Mouse (Mus musculus): ENCODE data around the gene Vmn1r221.
"Not testable (repeated sequence)": the region's sequence is repeated elsewhere in the genome, so short reads cannot be mapped to it uniquely, and the experiment has no call there.

Gene Vmn1r221

DNA sequence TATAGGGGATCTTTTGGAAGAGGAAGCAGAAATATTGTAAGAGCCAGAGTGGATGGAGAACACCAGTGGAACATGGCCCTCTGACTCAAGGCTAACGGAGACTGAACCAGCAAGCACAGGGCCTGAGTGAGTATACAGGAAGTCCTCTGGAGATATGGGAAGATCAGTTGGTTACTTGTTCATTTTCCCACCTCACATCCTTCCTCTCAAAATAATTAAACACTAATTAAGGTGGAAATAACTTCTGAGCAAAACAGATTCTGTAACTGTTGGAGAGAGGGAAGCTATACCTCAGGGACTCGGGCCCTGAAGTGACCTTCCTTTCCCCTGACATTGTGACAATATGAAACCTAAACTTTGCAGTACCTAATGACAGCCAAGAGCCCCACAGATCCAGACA lies at the start of gene Vmn1r221:
Gene Vmn1r221, plus strand, starts transcription at position 301 of the 400 bp plus-strand sequence.
- in situ Hi-C loops (cut with MboI, MseI) = loop anchor here (5.0 kb wide), 1 partner anchor 1107 kb away; the partner anchor contains the start of gene Vmn1r189

- in situ Hi-C loops (cut with MboI, MseI) = not testable (repeated sequence)
Observed at GRCm38 (mm10) chr13:23166471-23166870, 47.5 kb upstream of the Vmn1r221 start.

- in situ Hi-C loops (cut with MboI, MseI) = no loop called here
Observed at GRCm38 (mm10) chr13:23187875-23188274, 26.1 kb upstream of the Vmn1r221 start, which contains the start of gene Vmn1r220. Gene Vmn1r220, minus strand, starts transcription at chr13:23187975.

DNA sequence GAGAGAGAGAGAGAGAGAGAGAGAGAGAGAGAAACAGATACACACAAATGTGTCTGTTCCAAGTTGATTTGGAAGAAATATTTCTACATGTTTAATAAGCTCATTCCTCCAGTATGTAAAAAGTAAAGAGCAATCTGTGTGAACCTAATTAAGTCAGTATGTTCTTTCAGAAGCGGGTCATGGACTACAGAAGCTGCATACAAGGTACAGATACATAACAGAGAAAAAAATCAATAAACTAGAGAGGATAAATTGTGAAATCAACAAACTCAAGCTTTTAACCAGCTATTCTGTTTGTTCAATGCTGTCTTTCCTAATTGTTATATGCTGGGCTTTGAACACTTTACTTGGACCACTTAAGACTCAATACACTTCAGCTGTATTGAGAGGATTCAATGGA lies 10.0 kb upstream of the Vmn1r221 start:
- in situ Hi-C loops (cut with MboI, MseI) = not testable (repeated sequence)

DNA sequence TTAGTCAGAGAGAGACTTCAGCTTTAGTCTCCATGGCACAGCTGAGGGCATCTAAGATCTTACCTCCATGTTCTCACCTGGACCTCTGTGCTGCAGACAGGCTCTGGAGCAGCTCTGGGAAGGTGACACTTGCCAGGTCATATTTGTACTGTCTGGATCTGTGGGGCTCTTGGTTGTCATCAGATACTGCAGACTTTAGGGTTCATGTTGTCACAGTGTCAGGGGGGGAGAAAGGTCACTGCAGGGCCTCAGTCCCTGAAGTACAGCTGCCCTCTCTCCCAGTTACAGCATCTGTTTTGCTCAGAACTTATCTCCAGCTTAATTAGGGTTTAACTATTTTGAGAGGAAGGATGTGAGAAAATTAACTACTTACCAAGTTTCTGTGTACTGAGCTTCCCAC lies 21.9 kb downstream of the Vmn1r221 start, which contains the start of gene Vmn1r222:
Gene Vmn1r222, minus strand, starts transcription at position 101 of the 400 bp plus-strand sequence.
- in situ Hi-C loops (cut with MboI, MseI) = not testable (repeated sequence)

DNA sequence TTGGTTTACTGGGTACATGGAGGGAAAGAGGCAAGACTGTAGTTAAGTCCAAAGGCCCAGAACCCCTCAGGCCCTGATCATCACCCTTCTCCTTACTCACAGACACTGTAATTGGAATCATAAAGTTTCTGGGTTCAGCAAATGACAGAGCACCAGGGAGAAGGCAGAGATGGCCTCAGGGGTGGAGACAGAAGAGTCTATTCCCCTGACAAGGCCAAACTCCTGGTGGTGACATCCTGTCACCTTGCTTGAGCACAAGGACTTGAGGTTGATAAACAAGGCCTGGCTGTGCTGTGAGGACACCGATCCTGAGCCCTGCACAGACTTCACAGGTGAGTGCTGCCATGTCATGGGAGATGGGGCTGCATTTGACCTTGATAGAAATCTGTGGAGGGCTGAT lies 32.9 kb downstream of the Vmn1r221 start, which contains the start of gene Vmn1r223:
Gene Vmn1r223, plus strand, starts transcription at position 301 of the 400 bp plus-strand sequence.
- in situ Hi-C loops (cut with MboI, MseI) = not testable (repeated sequence)

- in situ Hi-C loops (cut with MboI, MseI) = no loop called here
Observed at GRCm38 (mm10) chr13:23258546-23259048, 44.7 kb downstream of the Vmn1r221 start.

DNA sequence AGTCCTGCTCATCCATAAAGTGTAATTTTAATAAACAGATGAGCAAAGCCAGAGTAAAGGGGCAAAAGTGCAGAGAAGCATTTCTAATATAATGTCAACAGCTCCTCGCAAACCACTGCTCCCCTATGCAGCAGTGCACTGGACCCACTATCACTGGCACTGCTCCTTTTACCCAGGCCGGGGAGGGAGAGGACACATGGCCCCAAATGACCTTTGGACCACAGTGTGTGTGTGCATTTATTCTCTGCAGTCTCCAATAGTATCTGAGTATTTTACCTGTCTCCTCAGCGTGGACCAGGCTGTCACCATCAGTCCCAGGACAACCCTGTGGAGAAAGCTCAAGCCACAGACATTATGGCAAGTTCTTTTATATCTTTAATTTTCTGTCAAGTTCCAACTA lies 54.7 kb downstream of the Vmn1r221 start:
- in situ Hi-C loops (cut with MboI, MseI) = not testable (repeated sequence)

DNA sequence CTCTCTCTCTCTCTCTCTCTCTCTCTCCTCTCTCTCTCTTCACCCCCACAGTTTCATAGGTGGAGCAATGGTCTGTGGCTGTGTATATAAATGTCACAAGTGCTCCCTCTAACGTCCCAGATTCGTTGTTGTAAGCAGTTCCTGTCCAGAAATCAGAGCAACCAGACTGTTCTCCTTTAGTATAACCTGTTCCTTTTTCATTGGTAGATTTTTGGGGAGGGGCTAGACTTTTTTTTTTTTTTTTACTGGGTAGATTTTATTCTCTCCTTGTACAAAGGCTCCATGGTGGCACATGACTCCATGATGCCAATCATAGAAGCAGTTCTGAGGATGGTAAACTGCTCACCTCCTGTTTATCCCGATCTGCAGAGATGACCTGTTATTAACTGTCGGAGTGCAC lies 55.2 kb downstream of the Vmn1r221 start:
- in situ Hi-C loops (cut with MboI, MseI) = not testable (repeated sequence)

DNA sequence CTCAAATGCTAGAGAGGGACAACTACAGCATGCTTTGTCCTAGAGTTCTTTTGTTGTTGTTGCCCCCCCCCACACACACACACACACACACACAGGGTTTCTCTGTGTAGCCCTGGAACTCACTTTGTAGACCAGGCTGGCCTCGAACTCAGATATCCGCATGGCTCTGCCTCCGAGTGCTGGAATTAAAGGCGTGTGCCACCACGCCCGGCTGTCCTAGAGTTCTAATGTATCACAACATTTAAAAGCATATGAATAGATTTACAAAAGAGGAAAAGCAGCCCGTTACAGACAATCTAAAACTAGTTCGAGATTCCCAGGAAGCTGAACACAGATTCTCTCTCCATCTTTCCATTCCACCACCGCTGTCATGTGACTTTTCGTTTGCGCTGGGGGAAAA lies 55.8 kb downstream of the Vmn1r221 start:
- in situ Hi-C loops (cut with MboI, MseI) = no loop called here

GRCm38 (mm10) chr13:23270321-23271101 lies 56.6 kb downstream of the Vmn1r221 start:
- in situ Hi-C loops (cut with MboI, MseI) = no loop called here
